Mouse (Mus musculus): ENCODE measurements around the gene Cxcr1. TPM values are rescaled to one million over a fixed set of nuclear protein-coding genes. Genes with fewer than 3 reads are reported as not detected.
A peak's percentile ranks its signal among the peaks of the same experiment; 100 is the strongest.

The Cxcr1 gene
- polyA plus RNA-seq, 1 experiment from 2014 or later, result not detected

- DNase-seq, result peak; percentile 34
These were observed 42.3 kb upstream of the Cxcr1 start for GRCm38 (mm10) chr1:74236590-74237317.

GRCm38 (mm10) chr1:74235938-74236589 lies 41.6 kb upstream of the Cxcr1 start, which contains the start of gene Arpc2:
TSS of gene Arpc2 (plus strand) at chr1:74236084.
- DNase-seq (peak; percentile 98), ATAC-seq (ENCODE audit: insufficient read depth) (peak; percentile 94)

More at GRCm38 (mm10) chr1:74236590-74237317, 42.3 kb upstream of the Cxcr1 start:
- H3K4me1 ChIP-seq (ENCODE audit: insufficient read depth), result peaks cover 20% of the 10 kb centered on the region
- no peak for TF ChIP-seq CTCF (IDR thresholded peaks at IDR 0.05; ENCODE audit: low read depth)
- WGBS, result 0% methylated on average over 45 of the region's 57 CpGs
- peak overlapping the region; percentile 88 for H3K27ac ChIP-seq (ENCODE audit: low read depth)
- peak overlapping the region; percentile 87 for H3K4me2 ChIP-seq
- H3K36me3 ChIP-seq (ENCODE audit: insufficient read depth), result no peaks in the 10 kb centered on the region
- H3K4me3 ChIP-seq (ENCODE audit: low read depth, low read length), result peak overlapping the region; percentile 96
- H3K27me3 ChIP-seq (ENCODE audit: insufficient read depth, low read length), result no peaks in the 10 kb centered on the region
- ATAC-seq (ENCODE audit: insufficient read depth), result peak; percentile 55
- H3K9me3 ChIP-seq (ENCODE audit: low read depth, low read length), result no peaks in the 10 kb centered on the region
- peak overlapping the region; percentile 95 for H3K9ac ChIP-seq

GRCm38 (mm10) chr1:74230992-74231391 lies 36.6 kb upstream of the Cxcr1 start:
- H3K9me3 ChIP-seq (ENCODE audit: low read depth, low read length), result no peaks in the 10 kb centered on the region
- ATAC-seq (ENCODE audit: insufficient read depth) (no peak), DNase-seq (no peak)
- H3K4me1 ChIP-seq (ENCODE audit: insufficient read depth), result no peaks in the 10 kb centered on the region
- no peak overlapping the region for H3K4me2 ChIP-seq
- no peaks in the 10 kb centered on the region for H3K27me3 ChIP-seq (ENCODE audit: insufficient read depth, low read length)
- no peak overlapping the region for H3K9ac ChIP-seq
- H3K36me3 ChIP-seq (ENCODE audit: insufficient read depth), result no peaks in the 10 kb centered on the region
- H3K27ac ChIP-seq (ENCODE audit: low read depth), result no peak overlapping the region
- WGBS, result no CpG with 5 or more reads among the region's 1 CpGs
- TF ChIP-seq CTCF (IDR thresholded peaks at IDR 0.05; ENCODE audit: low read depth), result no peak
- H3K4me3 ChIP-seq (ENCODE audit: low read depth, low read length), result no peak overlapping the region

More at GRCm38 (mm10) chr1:74235938-74236589, 41.6 kb upstream of the Cxcr1 start, which contains the start of gene Arpc2:
- no peaks in the 10 kb centered on the region for H3K27me3 ChIP-seq (ENCODE audit: insufficient read depth, low read length)
- H3K36me3 ChIP-seq (ENCODE audit: insufficient read depth), result no peaks in the 10 kb centered on the region
- H3K4me1 ChIP-seq (ENCODE audit: insufficient read depth), result peaks cover 20% of the 10 kb centered on the region
- no peak for TF ChIP-seq CTCF (IDR thresholded peaks at IDR 0.05; ENCODE audit: low read depth)
- peak within 1 kb of the TSS; percentile 96 for H3K4me3 ChIP-seq (ENCODE audit: low read depth, low read length)
- H3K4me2 ChIP-seq, result peak within 1 kb of the TSS; percentile 87
- H3K9me3 ChIP-seq (ENCODE audit: low read depth, low read length), result no peaks in the 10 kb centered on the region
- WGBS, result 2% methylated on average over 45 of the region's 55 CpGs
- H3K9ac ChIP-seq, result peak within 1 kb of the TSS; percentile 95
- H3K27ac ChIP-seq (ENCODE audit: low read depth), result peak within 1 kb of the TSS; percentile 88

GRCm38 (mm10) chr1:74229942-74230341 lies 35.5 kb upstream of the Cxcr1 start:
- WGBS, result 31% methylated on average over 2 of the region's 2 CpGs
- H3K36me3 ChIP-seq (ENCODE audit: insufficient read depth), result no peaks in the 10 kb centered on the region
- TF ChIP-seq CTCF (IDR thresholded peaks at IDR 0.05; ENCODE audit: low read depth), result no peak

GRCm38 (mm10) chr1:74227317-74227716 lies 32.9 kb upstream of the Cxcr1 start:
- Histone ChIP-seq H3K36me3 (ENCODE audit: insufficient read depth) (no peaks in the 10 kb centered on the region), H3K4me2 (no peak overlapping the region), H3K4me3 (ENCODE audit: low read depth, low read length) (no peak overlapping the region), H3K9me3 (ENCODE audit: low read depth, low read length) (no peaks in the 10 kb centered on the region), H3K27me3 (ENCODE audit: insufficient read depth, low read length) (no peaks in the 10 kb centered on the region), H3K27ac (ENCODE audit: low read depth) (no peak overlapping the region), H3K4me1 (ENCODE audit: insufficient read depth) (no peaks in the 10 kb centered on the region), H3K9ac (no peak overlapping the region)
- DNase-seq (peak; percentile 57), ATAC-seq (ENCODE audit: insufficient read depth) (no peak)
- WGBS, result 63% methylated on average over 7 of the region's 7 CpGs
- TF ChIP-seq CTCF (IDR thresholded peaks at IDR 0.05; ENCODE audit: low read depth), result no peak

More at GRCm38 (mm10) chr1:74229942-74230341, 35.5 kb upstream of the Cxcr1 start:
- Histone ChIP-seq H3K4me1 (ENCODE audit: insufficient read depth) (no peaks in the 10 kb centered on the region), H3K4me2 (no peak overlapping the region), H3K27ac (ENCODE audit: low read depth) (no peak overlapping the region), H3K27me3 (ENCODE audit: insufficient read depth, low read length) (no peaks in the 10 kb centered on the region), H3K4me3 (ENCODE audit: low read depth, low read length) (no peak overlapping the region), H3K9me3 (ENCODE audit: low read depth, low read length) (no peaks in the 10 kb centered on the region), H3K9ac (no peak overlapping the region)
- no peak for DNase-seq
- no peak for ATAC-seq (ENCODE audit: insufficient read depth)

GRCm38 (mm10) chr1:74219922-74220321 lies 25.5 kb upstream of the Cxcr1 start:
- Histone ChIP-seq H3K4me2 (no peak overlapping the region), H3K36me3 (ENCODE audit: insufficient read depth) (no peaks in the 10 kb centered on the region), H3K27me3 (ENCODE audit: insufficient read depth, low read length) (no peaks in the 10 kb centered on the region), H3K27ac (ENCODE audit: low read depth) (no peak overlapping the region), H3K4me3 (ENCODE audit: low read depth, low read length) (no peak overlapping the region), H3K9ac (no peak overlapping the region), H3K9me3 (ENCODE audit: low read depth, low read length) (no peaks in the 10 kb centered on the region), H3K4me1 (ENCODE audit: insufficient read depth) (no peaks in the 10 kb centered on the region)
- TF ChIP-seq CTCF (IDR thresholded peaks at IDR 0.05; ENCODE audit: low read depth), result no peak
- WGBS, result 86% methylated on average over 7 of the region's 7 CpGs
- DNase-seq (no peak), ATAC-seq (ENCODE audit: insufficient read depth) (no peak)

GRCm38 (mm10) chr1:74208941-74209340 lies 14.5 kb upstream of the Cxcr1 start:
- H3K4me3 ChIP-seq (ENCODE audit: low read depth, low read length), result no peak overlapping the region
- no peak overlapping the region for H3K9ac ChIP-seq
- no peaks in the 10 kb centered on the region for H3K9me3 ChIP-seq (ENCODE audit: low read depth, low read length)
- H3K27me3 ChIP-seq (ENCODE audit: insufficient read depth, low read length), result no peaks in the 10 kb centered on the region
- H3K4me2 ChIP-seq, result no peak overlapping the region
- no peak overlapping the region for H3K27ac ChIP-seq (ENCODE audit: low read depth)
- DNase-seq (no peak), ATAC-seq (ENCODE audit: insufficient read depth) (no peak)
- H3K4me1 ChIP-seq (ENCODE audit: insufficient read depth), result no peaks in the 10 kb centered on the region
- H3K36me3 ChIP-seq (ENCODE audit: insufficient read depth), result no peaks in the 10 kb centered on the region
- 75% methylated on average over 8 of the region's 8 CpGs for WGBS
- TF ChIP-seq CTCF (IDR thresholded peaks at IDR 0.05; ENCODE audit: low read depth), result no peak

Data from lung, embryonic 14.5 days (tissue).